Mouse (Mus musculus): ENCODE results near the gene Atp10b.

GRCm38 (mm10) chr11:43257781-43258180, 108.1 kb downstream of the Atp10b start:
- TF ChIP-seq CTCF (IDR thresholded peaks at IDR 0.05; ENCODE audit: borderline replicate concordance, insufficient read depth, low read length) (no peak), POLR2A (IDR thresholded peaks at IDR 0.05; ENCODE audit: low read depth, low read length) (no peak)
